25 mouse cellular contexts compared by ENCODE assay signal in genomic region chr12:8266311-8266710, GRCm38 (mm10). TPM values are rescaled to one million over a fixed set of nuclear protein-coding genes. Genes with fewer than 3 reads are reported as not detected.
A peak's percentile ranks its signal among the peaks of the same experiment; 100 is the strongest.
DNase-seq lines count a peak whose midpoint lies in the region; ATAC-seq lines count a peak whose summit lies in the region.
"Had no signal": no experiment of that assay in that cellular context is flagged by ENCODE, and none has a peak within 500 bp of the region (broad histone marks: within the 10 kb centered on the region; RNA-seq: fewer than 3 reads in every experiment).

No protein-coding gene starts in this region.

- ATAC-seq in heart, embryonic 13.5 days (ENCODE audit: extremely low read depth, insufficient number of reproducible peaks, low FRiP score, low TSS enrichment): no peak
- ATAC-seq in kidney, embryonic 16.5 days (ENCODE audit: low FRiP score, low TSS enrichment): no peak
- ATAC-seq: forebrain, embryonic 13.5 days; forebrain, embryonic 16.5 days; hindbrain, embryonic 16.5 days; Patski had no signal

- no peak overlapping the region for H3K9ac ChIP-seq in heart, embryonic 13.5 days
- no peak overlapping the region for H3K9ac ChIP-seq in kidney, embryonic 16.5 days (replicated peaks; ENCODE audit: low read length)
- H3K9ac ChIP-seq: forebrain, embryonic 13.5 days; heart, embryonic 15.5 days; hindbrain, embryonic 13.5 days had no signal

- H3K27me3 ChIP-seq in heart, embryonic 13.5 days (replicated peaks): no peaks in the 10 kb centered on the region
- no peaks in the 10 kb centered on the region for H3K27me3 ChIP-seq in kidney, embryonic 16.5 days (ENCODE audit: insufficient read depth, low read length)
- H3K27me3 ChIP-seq: CH12.LX; forebrain, embryonic 13.5 days; heart, embryonic 15.5 days; hindbrain, embryonic 13.5 days; Patski had no signal

- WGBS in heart, embryonic 13.5 days: 57% methylated on average over 7 of the region's 7 CpGs
- 80% methylated on average over 7 of the region's 7 CpGs for WGBS in kidney, embryonic 16.5 days

- H3K4me1 ChIP-seq in heart, embryonic 13.5 days: peaks cover 33% of the 10 kb centered on the region
- no peaks in the 10 kb centered on the region for H3K4me1 ChIP-seq in kidney, embryonic 16.5 days (ENCODE audit: insufficient read depth, low read length)

- peaks cover 17% of the 10 kb centered on the region for H3K36me3 ChIP-seq in heart, embryonic 13.5 days
- H3K36me3 ChIP-seq in kidney, embryonic 16.5 days (ENCODE audit: insufficient read depth, low read length): peaks cover 6% of the 10 kb centered on the region
- H3K36me3 ChIP-seq: G1E; heart, embryonic 15.5 days had no signal

- H3K27ac ChIP-seq in heart, embryonic 13.5 days (replicated peaks): peak overlapping the region; percentile 20; the same call in 1 of the 2 replicates
- no peak overlapping the region for H3K27ac ChIP-seq in kidney, embryonic 16.5 days (ENCODE audit: low read length)
- H3K27ac ChIP-seq: forebrain, embryonic 10.5 days; forebrain, embryonic 13.5 days; heart, embryonic 15.5 days; hindbrain, embryonic 10.5 days; hindbrain, embryonic 13.5 days had no signal

- no peak for DNase-seq in heart, adult 11 months
- peak; percentile 33 for DNase-seq in kidney, adult 11 months
- DNase-seq in kidney, adult 9 months: peak; percentile 81
- DNase-seq in kidney, postnatal 10 days: no peak
- peak; percentile 31 for DNase-seq in yolk sac, embryonic 10.5 days (ENCODE audit: low spot score)
- DNase-seq: adrenal gland, postnatal 10 days; adrenal gland, postnatal 36 days; B cell, adult 2 months; cerebellum, adult 18-20 months; cerebellum, adult 9-10 months; cerebellum, postnatal 14 days; gastrocnemius, postnatal 10 days; gastrocnemius, postnatal 36 days had no signal

- no peaks in the 10 kb centered on the region for H3K9me3 ChIP-seq in heart, embryonic 13.5 days
- no peaks in the 10 kb centered on the region for H3K9me3 ChIP-seq in kidney, embryonic 16.5 days (ENCODE audit: low read length)
- H3K9me3 ChIP-seq: forebrain, embryonic 10.5 days; forebrain, embryonic 13.5 days; G1E; heart, embryonic 15.5 days; hindbrain, embryonic 10.5 days; hindbrain, embryonic 13.5 days had no signal

- no peak overlapping the region for H3K4me2 ChIP-seq in heart, embryonic 13.5 days
- H3K4me2 ChIP-seq in kidney, embryonic 16.5 days (replicated peaks; ENCODE audit: low read depth, low read length): no peak overlapping the region
- H3K4me2 ChIP-seq: forebrain, embryonic 13.5 days; heart, embryonic 15.5 days; hindbrain, embryonic 13.5 days had no signal

- no peak overlapping the region for H3K4me3 ChIP-seq in heart, embryonic 13.5 days
- no peak overlapping the region for H3K4me3 ChIP-seq in kidney, embryonic 16.5 days (ENCODE audit: low read length)
- H3K4me3 ChIP-seq: forebrain, embryonic 10.5 days; forebrain, embryonic 13.5 days; heart, embryonic 15.5 days; hindbrain, embryonic 10.5 days; hindbrain, embryonic 13.5 days had no signal

RNA-seq across cellular contexts. Expression of gene Gdf7, which starts 35.4 kb away (rescaled TPM):
- polyA plus RNA-seq in heart, embryonic 13.5 days (2015; fragmentation: Nextera tagmentation; extraction: Ambion mirVana): not detected in 2 replicates
- polyA plus RNA-seq in kidney, embryonic 16.5 days (2015; fragmentation: Nextera tagmentation; extraction: Ambion mirVana): 1.0 and 1.1 TPM in 2 replicates
- polyA plus RNA-seq: forebrain, embryonic 10.5 days; forebrain, embryonic 13.5 days; forebrain, embryonic 16.5 days; G1E; heart, embryonic 15.5 days; Patski had no signal

RNA-seq across cellular contexts. Expression of gene Hs1bp3, which starts 46.9 kb away (rescaled TPM):
- polyA plus RNA-seq in heart, embryonic 13.5 days (2015; fragmentation: Nextera tagmentation; extraction: Ambion mirVana): 14.3 and 15.6 TPM in 2 replicates
- polyA plus RNA-seq in kidney, embryonic 16.5 days (2015; fragmentation: Nextera tagmentation; extraction: Ambion mirVana): 20.0 and 20.8 TPM in 2 replicates

RNA-seq across cellular contexts. Expression of gene Ldah, which starts 58.4 kb away (rescaled TPM):
- 47.9 and 53.9 TPM in 2 replicates for polyA plus RNA-seq in heart, embryonic 13.5 days (2015; fragmentation: Nextera tagmentation; extraction: Ambion mirVana)
- polyA plus RNA-seq in kidney, embryonic 16.5 days (2015; fragmentation: Nextera tagmentation; extraction: Ambion mirVana): 51.5 and 57.5 TPM in 2 replicates
- polyA plus RNA-seq: G1E had no signal

Comparison
In these comparisons a context has a peak if more than half of its experiments do, and no peak if none do; other contexts are left out.
1. DNase-seq: peak in kidney, adult 11 months (single experiment), kidney, adult 9 months (single experiment) and yolk sac, embryonic 10.5 days (single experiment); none in heart, adult 11 months (single experiment) and kidney, postnatal 10 days (single experiment).